Mouse (Mus musculus): ENCODE data around the gene Il12rb1.
A peak's percentile ranks its signal among the peaks of the same experiment; 100 is the strongest.

Gene Il12rb1

GRCm38 (mm10) chr8:70774740-70775139 lies 33.5 kb upstream of the Il12rb1 start:
- no peak for DNase-seq (ENCODE audit: low spot score)

DNA sequence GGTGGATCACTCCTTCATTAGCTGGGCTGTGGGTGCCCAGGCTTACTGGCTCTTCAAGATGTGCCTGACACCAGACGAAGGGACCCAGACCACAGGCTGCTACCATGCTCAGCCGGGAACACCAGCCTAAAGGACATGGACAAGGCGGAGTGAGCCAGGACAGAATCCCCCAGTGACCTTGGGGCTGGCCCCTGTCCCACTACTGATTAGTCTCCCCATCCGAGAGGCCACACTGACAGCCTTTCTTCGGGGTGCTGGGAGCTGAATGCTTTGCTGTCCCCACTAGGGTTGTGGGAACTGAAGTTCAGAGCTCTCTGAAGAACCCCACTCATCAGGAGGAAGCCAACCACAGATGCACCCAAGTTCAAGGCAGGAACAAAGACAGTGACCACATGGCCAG lies 33.0 kb upstream of the Il12rb1 start:
- no peak for DNase-seq (ENCODE audit: low spot score)

- DNase-seq (ENCODE audit: low spot score): no peak
Observed at GRCm38 (mm10) chr8:70775851-70776495, 32.3 kb upstream of the Il12rb1 start.

GRCm38 (mm10) chr8:70776496-70777444 lies 31.5 kb upstream of the Il12rb1 start, which contains the start of gene Pik3r2:
Gene Pik3r2 (minus strand): TSS chr8:70776713.
- DNase-seq (ENCODE audit: low spot score): peak; percentile 97

DNA sequence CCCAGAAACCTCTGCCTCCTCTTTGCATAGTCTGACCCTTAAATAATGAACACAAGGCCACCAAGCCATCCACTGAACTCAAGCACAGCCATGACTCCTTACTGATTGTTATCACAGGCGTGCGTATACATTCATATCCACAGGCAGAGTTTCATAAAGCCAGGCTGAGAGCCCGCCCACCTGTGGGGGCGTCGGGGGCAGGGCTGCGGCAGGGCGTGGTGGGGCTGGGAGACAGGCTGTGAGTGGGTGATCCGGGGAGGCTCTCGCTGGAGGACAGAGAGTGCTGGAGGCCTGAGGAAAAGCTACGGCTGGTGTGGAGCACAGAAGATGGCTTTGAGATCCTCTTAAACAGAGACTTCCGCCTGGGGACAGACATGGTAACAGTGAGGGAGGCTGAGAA lies 28.2 kb upstream of the Il12rb1 start:
- DNase-seq (ENCODE audit: low spot score): no peak

GRCm38 (mm10) chr8:70786291-70787050 lies 21.8 kb upstream of the Il12rb1 start:
- no peak for DNase-seq (ENCODE audit: low spot score)

- DNase-seq (ENCODE audit: low spot score): no peak
Observed at GRCm38 (mm10) chr8:70787051-70787445, 21.2 kb upstream of the Il12rb1 start.

DNA sequence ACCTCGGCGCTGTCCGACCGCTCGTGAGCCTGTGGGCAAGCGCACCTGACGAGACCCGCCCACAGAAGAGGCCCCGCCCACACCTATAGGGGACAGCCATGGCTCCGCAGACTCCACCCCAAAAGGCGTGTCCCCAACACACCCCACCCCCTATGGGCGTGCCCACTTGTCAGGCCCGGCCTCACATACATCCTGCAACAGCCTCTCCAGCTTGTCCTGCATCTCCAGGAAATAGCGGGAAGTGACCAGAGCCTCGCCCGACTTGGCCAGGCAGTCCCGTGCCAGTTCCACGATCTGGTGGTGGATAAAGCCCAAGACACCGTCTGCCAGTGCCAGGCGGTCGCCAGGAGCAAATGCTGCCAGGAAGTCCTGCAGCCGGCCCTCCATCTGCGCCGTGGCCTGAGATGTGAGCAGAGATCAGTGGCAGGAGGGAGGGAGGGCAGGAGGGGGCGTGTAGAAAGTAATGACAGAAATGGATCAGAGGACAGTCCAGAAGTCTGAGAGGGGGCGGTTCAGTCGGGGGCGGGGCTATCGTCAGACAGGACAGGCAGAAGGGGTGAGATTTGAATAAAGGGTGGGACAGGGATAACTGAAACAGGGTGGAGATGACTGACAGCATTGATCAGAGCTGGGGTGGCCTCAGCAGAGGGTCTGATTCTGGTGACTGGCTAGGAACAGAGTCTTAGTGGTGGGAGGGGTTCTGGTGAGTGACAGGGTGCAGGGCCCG lies 20.1 kb upstream of the Il12rb1 start:
- DNase-seq (ENCODE audit: low spot score): no peak

GRCm38 (mm10) chr8:70789046-70789445 lies 19.2 kb upstream of the Il12rb1 start:
- no peak for DNase-seq (ENCODE audit: low spot score)

DNA sequence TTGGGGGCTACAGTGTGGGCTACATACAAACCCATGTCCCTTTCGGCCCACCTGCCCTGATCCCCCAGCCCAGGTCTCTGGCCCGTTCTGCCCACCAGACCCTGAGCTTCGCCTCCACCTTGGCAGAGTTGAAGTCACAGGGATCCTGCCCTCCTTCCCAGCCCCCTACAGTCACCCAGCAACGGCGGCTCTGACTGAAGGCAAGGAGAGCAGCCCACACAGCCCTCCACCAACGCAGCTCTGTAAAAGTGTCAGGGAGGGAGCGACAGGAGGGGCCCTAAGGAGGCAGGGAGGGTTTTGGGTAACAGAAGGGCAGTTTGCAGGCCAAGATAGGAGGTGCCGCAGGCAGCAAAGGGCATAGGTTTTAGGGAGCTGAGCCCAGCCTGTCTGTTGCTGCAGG lies 17.4 kb upstream of the Il12rb1 start:
- DNase-seq (ENCODE audit: low spot score): no peak

GRCm38 (mm10) chr8:70791294-70791701 lies 17.0 kb upstream of the Il12rb1 start:
- DNase-seq (ENCODE audit: low spot score): peak; percentile 85

DNA sequence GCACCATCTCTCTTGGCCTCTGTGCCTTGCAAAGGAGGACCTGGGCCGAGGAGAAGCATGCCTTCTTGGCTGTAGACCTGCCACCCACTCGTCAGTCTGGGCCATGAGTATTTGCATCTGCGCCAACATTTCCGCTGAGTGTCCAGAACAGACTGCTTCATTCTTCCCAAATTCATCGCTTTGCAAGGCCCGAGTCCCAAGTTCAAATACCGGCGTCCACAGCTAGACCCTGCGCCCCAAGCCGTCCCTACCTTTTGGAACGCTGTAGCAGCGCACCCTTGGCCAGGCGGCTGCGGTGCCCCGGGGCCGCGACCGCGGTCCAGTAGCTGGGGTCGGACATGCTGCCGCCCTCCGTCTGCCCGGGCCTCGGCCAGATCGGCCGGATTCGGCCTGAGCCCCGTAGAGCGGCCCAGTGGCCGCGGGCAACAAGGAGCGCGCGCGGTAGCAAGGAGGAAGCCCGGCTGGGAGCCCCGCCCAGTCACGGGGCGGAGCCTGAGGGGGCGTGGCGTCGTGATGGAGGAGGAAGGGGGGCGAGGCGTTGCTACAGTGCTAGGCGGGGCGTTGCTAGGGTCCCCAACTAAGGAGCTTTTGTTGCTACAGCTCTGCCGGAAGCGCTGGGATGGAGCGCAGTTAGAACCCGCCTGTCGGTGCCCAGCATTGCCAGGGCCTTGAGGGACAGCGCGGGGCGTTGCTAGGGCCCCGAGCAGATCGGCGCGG lies 16.1 kb upstream of the Il12rb1 start:
- peak; percentile 98 for DNase-seq (ENCODE audit: low spot score)

GRCm38 (mm10) chr8:70792700-70793099 lies 15.5 kb upstream of the Il12rb1 start:
- peak; percentile 86 for DNase-seq (ENCODE audit: low spot score)

DNA sequence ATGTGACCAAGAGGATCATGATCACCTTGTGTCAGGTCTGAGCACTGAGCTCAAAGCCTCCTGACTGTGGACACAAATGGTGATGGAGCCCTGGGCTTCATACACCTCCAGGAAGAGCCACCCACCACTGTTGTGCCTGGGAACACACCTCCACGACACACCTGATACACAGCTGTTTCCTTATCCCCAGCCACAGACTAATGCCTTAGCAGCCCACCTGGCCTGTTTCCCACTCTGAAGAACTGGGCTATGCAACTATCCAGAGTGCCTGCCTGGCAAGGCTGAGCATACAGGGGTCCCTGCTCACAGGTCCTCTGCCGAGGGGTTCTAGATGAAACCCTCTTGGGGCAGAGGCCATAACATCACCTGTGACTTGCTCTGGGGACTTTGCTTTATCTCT lies 14.0 kb upstream of the Il12rb1 start:
- DNase-seq (ENCODE audit: low spot score): no peak

DNA sequence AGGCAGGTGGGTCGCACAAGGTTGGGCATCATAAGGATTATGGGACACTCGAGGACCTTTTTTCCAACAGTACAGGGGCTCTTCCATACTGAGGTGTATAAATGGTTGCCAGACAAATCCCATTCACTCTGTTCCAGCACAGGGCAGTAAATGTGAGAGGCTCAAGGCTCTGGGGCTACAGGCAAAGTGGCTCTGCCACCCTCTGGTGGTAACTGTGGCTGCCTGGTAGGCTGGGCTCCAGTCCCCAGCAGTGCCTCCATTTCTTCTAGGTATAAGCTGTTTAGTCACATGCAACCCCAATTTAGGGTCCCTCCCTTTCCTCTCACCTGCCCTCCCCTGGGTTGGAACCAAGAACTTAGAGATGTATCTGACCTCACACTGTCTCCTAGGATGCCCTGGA lies 12.9 kb upstream of the Il12rb1 start:
- no peak for DNase-seq (ENCODE audit: low spot score)

- no peak for DNase-seq (ENCODE audit: low spot score)
Observed at GRCm38 (mm10) chr8:70796403-70797080, 11.7 kb upstream of the Il12rb1 start.

GRCm38 (mm10) chr8:70797081-70798070 lies 10.9 kb upstream of the Il12rb1 start:
- peak; percentile 80 for DNase-seq (ENCODE audit: low spot score)

DNA sequence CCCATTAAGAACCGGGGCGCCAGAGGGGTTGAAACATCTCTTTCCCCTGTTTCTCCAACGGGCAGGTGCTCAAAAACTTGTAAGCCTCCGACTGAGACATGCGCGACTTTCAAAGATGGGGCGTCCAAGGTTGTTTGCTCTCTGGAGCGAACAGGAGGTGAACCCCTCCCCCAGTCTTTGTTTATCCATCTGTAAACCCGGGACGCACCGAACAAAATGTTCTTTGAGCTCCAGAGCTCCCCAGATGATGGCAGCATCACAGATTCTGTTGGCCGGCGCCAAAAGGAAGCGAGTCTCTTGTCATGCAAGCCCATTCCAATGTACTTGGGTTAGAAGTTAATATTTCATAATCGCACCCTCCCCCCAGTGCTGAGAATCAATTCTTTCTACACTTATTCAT lies 10.0 kb upstream of the Il12rb1 start:
- no peak for DNase-seq (ENCODE audit: low spot score)

GRCm38 (mm10) chr8:70800648-70801047 lies 7.6 kb upstream of the Il12rb1 start:
- DNase-seq (ENCODE audit: low spot score): no peak
